Mouse (Mus musculus) midbrain, embryonic 12.5 days (tissue): Measurements from ENCODE around the gene Glipr1l3. TPM values are rescaled to one million over a fixed set of nuclear protein-coding genes. Genes with fewer than 3 reads are reported as not detected.
"Not testable (repeated sequence)": the region's sequence is repeated elsewhere in the genome, so short reads cannot be mapped to it uniquely, and the experiment has no call there.

Experiments
- ATAC-seq: fragments of 200-750 bp; cut with Nextera tagmentation; 2 replicates; pipeline ENCODE4 v1.8.0; 2017; ENCODE audit warnings: low read depth, moderate TSS enrichment, moderate library complexity; ENCODE audit not compliant: low FRiP score
- H3K27ac ChIP-seq: fragments of 300-500 bp; sonication (generic); replicated peaks from 2 replicates; pipeline ENCODE4 v1.5.1; 2016; ENCODE audit warnings: mild to moderate bottlenecking
- H3K27me3 ChIP-seq: fragments of 300-500 bp; sonication (generic); 2 replicates; pipeline ENCODE4 v1.6.1; 2016; ENCODE audit warnings: mild to moderate bottlenecking
- H3K36me3 ChIP-seq: fragments of 300-500 bp; sonication (generic); 2 replicates; pipeline ENCODE4 v1.6.1; 2016
- H3K4me1 ChIP-seq: fragments of 300-500 bp; sonication (generic); 2 replicates; pipeline ENCODE4 v1.6.1; 2016
- H3K4me2 ChIP-seq: fragments of 300-500 bp; sonication (generic); replicated peaks from 2 replicates; pipeline ENCODE4 v1.6.1; 2016; ENCODE audit warnings: mild to moderate bottlenecking, moderate library complexity
- H3K4me3 ChIP-seq: fragments of 300-500 bp; sonication (generic); 2 replicates; pipeline ENCODE4 v1.5.1; 2016; ENCODE audit warnings: mild to moderate bottlenecking
- H3K9ac ChIP-seq: fragments of 300-500 bp; sonication (generic); replicated peaks from 2 replicates; pipeline ENCODE4 v1.6.1; 2016; ENCODE audit warnings: mild to moderate bottlenecking, moderate library complexity
- H3K9me3 ChIP-seq: fragments of 300-500 bp; sonication (generic); 2 replicates; pipeline ENCODE4 v1.6.1; 2016; ENCODE audit warnings: mild to moderate bottlenecking
- WGBS: fragments of 180-500 bp; shearing (Covaris S2); methylation state at CpG from one replicate; pipeline ENCODE4 v1.1.7; 2016; 5-methylcytosine and 5-hydroxymethylcytosine counted together
- polyA plus RNA-seq: library from polyadenylated mRNA; unstranded; fragments of >200 nt; fragmentation: Nextera tagmentation; extraction: Ambion mirVana; gene quantifications from 2 replicates; pipeline ENCODE4 v1.2.1, GENCODE M21; 2016

The Glipr1l3 gene
- not detected in 2 replicates for polyA plus RNA-seq

DNA sequence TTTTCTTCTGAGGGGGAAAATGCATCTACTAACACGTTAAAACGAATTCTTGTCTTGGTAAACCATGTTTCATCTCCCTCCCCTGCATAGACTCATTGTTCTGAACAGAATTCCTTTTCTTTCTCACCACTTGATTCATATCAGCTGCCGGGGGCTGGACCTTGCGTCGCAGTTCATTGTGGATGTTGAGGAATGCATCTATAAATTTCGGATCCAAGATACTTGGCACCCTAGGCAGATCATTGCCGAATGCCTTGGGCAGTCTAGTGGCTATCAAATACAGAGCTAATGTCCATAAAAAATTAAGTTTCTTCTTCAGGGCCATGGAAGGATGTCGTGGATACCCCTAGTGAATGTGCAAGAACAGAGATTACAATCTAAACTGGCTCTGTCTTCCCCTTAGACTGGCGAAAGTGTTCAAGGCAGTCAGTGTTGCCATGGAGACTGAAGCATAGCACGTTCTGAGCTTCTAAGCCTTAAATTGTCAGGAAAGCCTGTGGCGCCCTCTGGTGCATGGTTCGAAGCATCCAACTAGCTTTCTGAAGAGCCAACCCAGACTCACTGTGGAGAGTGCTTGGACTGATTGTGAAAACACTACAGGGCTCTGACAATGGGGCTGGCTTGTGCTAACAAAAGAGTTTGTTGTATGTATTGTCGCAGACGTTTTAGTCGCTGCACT lies at the start of gene Glipr1l3:
TSS of gene Glipr1l3 (minus strand) at position 446 of the 679 bp plus-strand sequence.
- whole genome bisulfite sequencing = 12% methylated on average over 15 of the region's 15 CpGs
- ATAC-seq = peak; percentile 92
- not testable (repeated sequence) for H3K36me3 ChIP-seq, H3K9me3 ChIP-seq, H3K27me3 ChIP-seq, H3K27ac ChIP-seq, H3K9ac ChIP-seq, H3K4me1 ChIP-seq
- Histone ChIP-seq H3K4me2 (peak within 1 kb of the TSS; percentile 41), H3K4me3 (0 out of 2 replicates have a peak within 1 kb of the TSS, but pooled peaks have one; percentile 20)

DNA sequence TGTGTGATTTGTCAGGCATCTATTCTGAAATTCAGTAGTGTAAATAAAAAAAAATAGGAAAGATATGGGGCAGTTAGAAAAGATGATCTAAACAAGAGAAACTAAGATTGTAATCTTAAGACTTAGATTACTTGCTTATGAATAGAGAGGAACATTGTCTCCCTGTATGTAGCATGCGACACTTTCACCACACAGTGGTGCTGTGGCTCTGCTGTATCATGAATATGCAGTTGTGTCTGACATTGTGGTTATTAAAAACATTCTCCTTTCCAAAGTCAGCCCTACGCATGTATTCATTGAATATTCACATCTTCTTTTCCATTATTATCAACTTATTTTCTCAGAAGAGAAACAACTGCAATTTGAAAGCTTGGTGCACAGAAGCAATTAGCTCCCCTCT lies 43.3 kb upstream of the Glipr1l3 start:
- H3K4me2 ChIP-seq = no peak overlapping the region
- H3K4me1 ChIP-seq = no peaks in the 10 kb centered on the region
- no peak overlapping the region for H3K4me3 ChIP-seq
- no peaks in the 10 kb centered on the region for H3K27me3 ChIP-seq
- no peak overlapping the region for H3K27ac ChIP-seq
- 41% methylated on average over 2 of the region's 2 CpGs for WGBS
- H3K9ac ChIP-seq = no peak overlapping the region
- no peaks in the 10 kb centered on the region for H3K9me3 ChIP-seq
- no peaks in the 10 kb centered on the region for H3K36me3 ChIP-seq
- ATAC-seq = peak; percentile 74; the same call in 1 of the 2 replicates

DNA sequence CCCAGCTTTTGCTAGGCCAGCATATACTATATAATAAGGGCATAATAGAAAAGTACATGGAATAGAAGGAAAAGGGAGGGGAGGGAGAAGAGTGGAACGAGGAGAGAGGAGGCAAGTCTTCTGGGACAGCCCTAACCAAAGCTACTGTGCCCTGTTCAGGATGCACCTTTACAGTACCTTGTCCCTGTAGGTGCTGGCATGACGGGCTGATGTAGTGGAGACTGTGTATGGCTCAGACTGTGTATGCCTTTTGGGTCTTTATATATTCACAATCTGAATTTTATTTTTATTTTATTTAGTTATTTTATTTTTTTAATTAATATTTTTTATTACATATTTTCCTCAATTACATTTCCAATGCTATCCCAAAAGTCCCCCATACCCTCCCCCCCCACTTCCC lies 33.8 kb upstream of the Glipr1l3 start:
- H3K4me1 ChIP-seq, H3K9ac ChIP-seq, H3K27me3 ChIP-seq, H3K9me3 ChIP-seq, H3K27ac ChIP-seq, ATAC-seq, H3K4me2 ChIP-seq, H3K36me3 ChIP-seq, H3K4me3 ChIP-seq: not testable (repeated sequence)
- 91% methylated on average over 2 of the region's 2 CpGs for WGBS

DNA sequence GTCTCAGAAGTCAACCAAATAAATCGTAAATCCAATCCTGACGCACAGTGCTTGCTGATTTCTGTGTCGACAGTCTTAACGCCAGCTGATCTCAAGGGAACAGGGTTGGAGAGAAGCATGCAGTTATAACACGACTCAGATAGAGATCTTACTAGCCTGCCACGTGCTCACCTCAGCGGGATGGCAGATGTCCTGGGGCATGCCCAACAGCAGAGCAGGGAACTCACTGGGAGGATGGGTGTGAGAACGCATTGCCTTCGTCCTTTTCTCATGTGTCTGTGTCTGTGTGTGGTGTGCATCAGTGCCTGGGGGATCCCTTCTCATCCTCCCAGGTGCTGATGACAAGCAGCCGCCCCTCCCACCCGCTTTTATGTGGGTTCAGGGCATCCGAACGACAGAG lies 16.9 kb upstream of the Glipr1l3 start:
- not testable (repeated sequence) for H3K4me3 ChIP-seq, H3K27ac ChIP-seq, H3K27me3 ChIP-seq, H3K36me3 ChIP-seq, H3K9ac ChIP-seq, H3K9me3 ChIP-seq, H3K4me1 ChIP-seq
- peak; percentile 65 for ATAC-seq
- WGBS = 35% methylated on average over 13 of the region's 13 CpGs
- H3K4me2 ChIP-seq = 0 out of 2 replicates have a peak overlapping the region, but pooled peaks have one; percentile 13

GRCm38 (mm10) chr10:112163168-112163766 lies 3.1 kb upstream of the Glipr1l3 start, which contains the start of gene Caps2:
Gene Caps2 (plus strand): TSS chr10:112163621.
- Histone ChIP-seq H3K4me2 (no peak within 1 kb of the TSS), H3K4me3 (no peak within 1 kb of the TSS)
- WGBS = 28% methylated on average over 4 of the region's 4 CpGs

DNA sequence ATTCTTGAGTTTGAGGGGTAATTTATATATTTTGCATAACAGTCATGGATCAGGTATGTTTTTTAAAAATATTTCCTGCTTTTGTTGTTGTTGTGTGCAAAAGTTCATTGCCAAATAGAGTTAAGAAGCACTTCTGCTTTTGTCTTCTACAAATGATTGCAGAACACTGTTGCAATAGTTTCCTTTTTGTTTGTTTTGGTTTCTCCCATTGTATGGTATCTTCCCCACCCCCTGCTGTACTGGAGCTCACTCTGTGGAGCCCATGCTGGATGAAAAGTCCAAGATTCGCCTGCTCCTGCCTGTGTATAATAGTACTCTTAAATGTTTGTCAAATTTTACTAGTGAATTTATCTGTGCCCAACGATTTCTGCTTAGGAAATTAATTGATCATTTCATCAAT lies 20.3 kb downstream of the Glipr1l3 start:
- Histone ChIP-seq H3K27ac (no peak overlapping the region), H3K27me3 (no peaks in the 10 kb centered on the region), H3K4me1 (no peaks in the 10 kb centered on the region), H3K9ac (no peak overlapping the region), H3K36me3 (no peaks in the 10 kb centered on the region), H3K4me2 (no peak overlapping the region), H3K9me3 (no peaks in the 10 kb centered on the region), H3K4me3 (no peak overlapping the region)
- 53% methylated on average over 2 of the region's 2 CpGs for WGBS
- no peak for ATAC-seq

More at GRCm38 (mm10) chr10:112163168-112163766, 3.1 kb upstream of the Glipr1l3 start, which contains the start of gene Caps2:
- ATAC-seq = peak; percentile 57
- H3K9ac ChIP-seq = no peak within 1 kb of the TSS
- no peaks in the 10 kb centered on the region for H3K27me3 ChIP-seq
- no peak within 1 kb of the TSS for H3K27ac ChIP-seq
- H3K4me1 ChIP-seq = peaks cover 8% of the 10 kb centered on the region
- no peaks in the 10 kb centered on the region for H3K36me3 ChIP-seq
- H3K9me3 ChIP-seq = no peaks in the 10 kb centered on the region

GRCm38 (mm10) chr10:112138871-112139430 lies 21.2 kb downstream of the Glipr1l3 start:
- Histone ChIP-seq H3K4me1 (no peaks in the 10 kb centered on the region), H3K4me3 (peak overlapping the region; percentile 33), H3K27me3 (no peaks in the 10 kb centered on the region), H3K9me3 (no peaks in the 10 kb centered on the region), H3K9ac (no peak overlapping the region), H3K4me2 (peak overlapping the region; percentile 46), H3K27ac (no peak overlapping the region), H3K36me3 (no peaks in the 10 kb centered on the region)
- 34% methylated on average over 6 of the region's 6 CpGs for WGBS
- ATAC-seq = peak; percentile 61; the same call in 1 of the 2 replicates

DNA sequence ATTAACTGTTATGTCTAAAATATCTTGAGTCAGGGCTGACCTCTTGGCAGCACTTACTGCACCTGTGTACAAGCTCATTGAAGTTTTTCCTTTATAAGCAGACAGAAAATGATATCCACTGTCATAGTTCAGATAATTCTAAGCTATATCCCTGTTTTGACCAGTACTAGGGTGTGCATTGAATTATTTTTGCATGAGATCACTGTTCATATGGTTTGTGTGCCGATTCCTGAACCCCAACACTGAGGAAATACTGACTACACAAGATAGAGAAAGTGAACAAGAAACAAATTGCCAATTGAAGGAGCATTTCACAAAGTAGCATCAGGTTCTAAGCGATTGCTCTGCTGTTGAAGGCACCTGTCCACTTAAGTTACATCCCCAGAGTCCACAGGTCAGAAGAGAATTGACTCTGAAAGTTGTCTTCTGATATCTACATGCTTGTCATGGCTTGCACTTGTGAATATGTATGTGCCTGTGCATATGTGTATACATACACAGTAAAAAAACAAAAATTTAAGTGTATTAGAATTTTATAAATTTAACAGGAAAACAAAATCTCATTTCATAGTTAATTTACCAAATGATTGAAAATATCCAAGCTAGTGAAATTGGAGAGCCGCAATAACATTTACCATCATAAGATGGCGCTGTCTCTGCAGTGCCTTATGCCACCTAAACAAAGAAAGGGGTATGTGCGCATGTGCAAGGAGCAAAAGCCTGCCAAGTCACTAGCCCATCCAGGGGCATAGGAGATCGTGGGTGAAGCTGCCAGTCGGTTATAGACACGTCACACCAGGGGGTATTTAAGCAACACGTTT lies 21.9 kb downstream of the Glipr1l3 start:
- no peak overlapping the region for H3K9ac ChIP-seq
- peak; percentile 93 for ATAC-seq
- WGBS = 20% methylated on average over 9 of the region's 9 CpGs
- no peaks in the 10 kb centered on the region for H3K9me3 ChIP-seq
- H3K4me2 ChIP-seq = peak overlapping the region; percentile 46
- peak overlapping the region; percentile 33 for H3K4me3 ChIP-seq
- no peaks in the 10 kb centered on the region for H3K27me3 ChIP-seq
- H3K27ac ChIP-seq = no peak overlapping the region
- no peaks in the 10 kb centered on the region for H3K36me3 ChIP-seq
- no peaks in the 10 kb centered on the region for H3K4me1 ChIP-seq

DNA sequence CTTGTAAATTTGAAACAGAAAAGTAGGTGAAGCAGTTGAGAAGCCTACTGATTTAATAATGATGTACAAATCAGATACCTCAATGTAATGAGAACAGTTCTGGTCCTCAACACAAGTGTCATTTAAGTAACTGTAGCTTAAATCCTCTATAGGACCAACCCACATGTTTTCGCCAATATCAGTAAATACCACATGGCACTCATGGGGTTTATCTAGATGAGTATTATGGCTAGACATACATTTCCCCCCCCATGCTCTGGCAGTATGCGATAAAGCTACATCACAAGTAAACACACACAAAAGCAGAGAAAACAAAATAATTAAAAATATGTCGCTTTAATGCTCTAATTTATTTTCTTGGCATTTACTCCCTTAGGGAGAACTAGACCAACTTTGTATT lies 27.9 kb downstream of the Glipr1l3 start:
- Histone ChIP-seq H3K9me3 (no peaks in the 10 kb centered on the region), H3K27ac (no peak overlapping the region), H3K4me3 (no peak overlapping the region), H3K36me3 (no peaks in the 10 kb centered on the region), H3K9ac (no peak overlapping the region), H3K4me2 (no peak overlapping the region), H3K4me1 (no peaks in the 10 kb centered on the region), H3K27me3 (no peaks in the 10 kb centered on the region)
- no peak for ATAC-seq
- 94% methylated on average over 3 of the region's 3 CpGs for WGBS

DNA sequence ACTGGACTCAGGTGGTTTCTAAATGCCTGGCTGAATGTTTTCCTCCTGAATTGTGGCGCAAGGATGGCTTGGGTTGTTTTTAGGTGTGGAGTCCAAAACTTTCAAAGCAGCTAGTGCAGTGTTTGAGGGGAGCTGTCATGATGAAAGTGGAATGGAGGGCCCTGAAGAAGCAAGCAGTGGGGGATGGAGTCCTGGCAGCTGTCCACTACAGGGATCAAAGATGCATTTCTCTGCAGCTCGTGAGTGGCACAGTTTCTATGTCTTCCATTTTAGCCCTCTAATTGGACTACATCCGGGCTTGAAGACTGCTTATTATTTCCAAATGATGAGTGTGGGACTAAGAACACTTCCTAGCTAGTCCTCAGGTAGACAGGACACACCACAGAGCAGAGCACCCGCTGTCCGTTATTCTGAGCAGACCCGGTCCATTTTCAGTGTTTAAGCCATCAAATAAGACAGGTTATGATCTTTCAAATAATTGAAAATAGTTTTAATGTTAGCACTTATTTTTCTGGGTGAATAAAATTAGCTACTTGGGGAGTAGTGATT lies 32.4 kb downstream of the Glipr1l3 start:
- H3K4me3 ChIP-seq, H3K27ac ChIP-seq, H3K4me2 ChIP-seq, ATAC-seq, H3K9ac ChIP-seq, H3K9me3 ChIP-seq, H3K4me1 ChIP-seq, H3K27me3 ChIP-seq, H3K36me3 ChIP-seq: not testable (repeated sequence)
- WGBS = 80% methylated on average over 6 of the region's 6 CpGs

DNA sequence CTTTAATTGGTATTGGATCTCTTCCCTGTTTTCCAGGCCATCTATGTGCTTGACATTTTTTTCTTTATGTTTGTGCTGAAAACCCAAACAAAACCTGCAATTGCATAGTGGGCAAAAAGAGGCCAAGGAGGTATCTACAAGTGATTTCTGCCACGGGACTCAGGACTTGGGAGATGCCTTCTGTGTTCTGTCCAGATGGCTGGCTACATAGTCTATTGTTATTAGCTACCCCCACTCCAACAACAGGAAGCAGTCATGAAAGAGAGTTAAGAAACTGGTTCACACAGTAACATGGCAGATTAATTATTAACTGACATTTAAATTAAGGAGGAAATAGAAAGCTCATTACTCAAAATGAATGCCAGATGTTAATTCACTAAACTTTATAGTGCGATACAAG lies 35.0 kb downstream of the Glipr1l3 start:
- not testable (repeated sequence) for ATAC-seq, H3K36me3 ChIP-seq, H3K27me3 ChIP-seq, H3K27ac ChIP-seq, H3K9me3 ChIP-seq, H3K4me2 ChIP-seq, H3K9ac ChIP-seq, H3K4me1 ChIP-seq, H3K4me3 ChIP-seq
- 67% methylated on average over 2 of the region's 2 CpGs for WGBS
